Mouse (Mus musculus): ENCODE measurements around the gene Erp27. TPM values are rescaled to one million over a fixed set of nuclear protein-coding genes. Genes with fewer than 3 reads are reported as not detected.

Gene Erp27
- polyA plus RNA-seq, 1 experiment, result 1.9 TPM

GRCm38 (mm10) chr6:136940188-136940960 is 18.4 kb upstream of the Erp27 start:
- Histone ChIP-seq H3K4me1 (ENCODE audit: control insufficient read depth, insufficient read depth, low read length) (peaks cover 18% of the 10 kb centered on the region), H3K27ac (ENCODE audit: insufficient read depth, low read length) (peak overlapping the region; percentile 87), H3K4me3 (ENCODE audit: insufficient read depth, low read length) (peak overlapping the region; percentile 55)
- no peak for TF ChIP-seq CTCF (IDR thresholded peaks at IDR 0.05; ENCODE audit: borderline replicate concordance, insufficient read depth, low read length)
- TF ChIP-seq POLR2A (IDR thresholded peaks at IDR 0.05; ENCODE audit: low read depth, low read length), result no peak

- Histone ChIP-seq H3K4me3 (ENCODE audit: insufficient read depth, low read length) (peak overlapping the region; percentile 55), H3K27ac (ENCODE audit: insufficient read depth, low read length) (peak overlapping the region; percentile 87), H3K4me1 (ENCODE audit: control insufficient read depth, insufficient read depth, low read length) (peaks cover 18% of the 10 kb centered on the region)
- TF ChIP-seq CTCF (IDR thresholded peaks at IDR 0.05; ENCODE audit: borderline replicate concordance, insufficient read depth, low read length) (no peak), POLR2A (IDR thresholded peaks at IDR 0.05; ENCODE audit: low read depth, low read length) (no peak)
These were observed 17.6 kb upstream of the Erp27 start for GRCm38 (mm10) chr6:136939326-136940187.

- H3K27ac ChIP-seq (ENCODE audit: insufficient read depth, low read length), result peak overlapping the region; percentile 74
- TF ChIP-seq CTCF (IDR thresholded peaks at IDR 0.05; ENCODE audit: borderline replicate concordance, insufficient read depth, low read length) (no peak), POLR2A (IDR thresholded peaks at IDR 0.05; ENCODE audit: low read depth, low read length) (no peak)
- peaks cover 18% of the 10 kb centered on the region for H3K4me1 ChIP-seq (ENCODE audit: control insufficient read depth, insufficient read depth, low read length)
- no peak overlapping the region for H3K4me3 ChIP-seq (ENCODE audit: insufficient read depth, low read length)
These were observed 16.5 kb upstream of the Erp27 start for GRCm38 (mm10) chr6:136938331-136939126.

GRCm38 (mm10) chr6:136937117-136937516 is 15.1 kb upstream of the Erp27 start:
- no peak overlapping the region for H3K27ac ChIP-seq (ENCODE audit: insufficient read depth, low read length)
- TF ChIP-seq POLR2A (IDR thresholded peaks at IDR 0.05; ENCODE audit: low read depth, low read length) (no peak), CTCF (IDR thresholded peaks at IDR 0.05; ENCODE audit: borderline replicate concordance, insufficient read depth, low read length) (no peak)
- H3K4me1 ChIP-seq (ENCODE audit: control insufficient read depth, insufficient read depth, low read length), result peaks cover 16% of the 10 kb centered on the region
- H3K4me3 ChIP-seq (ENCODE audit: insufficient read depth, low read length), result no peak overlapping the region

GRCm38 (mm10) chr6:136936361-136936760 is 14.4 kb upstream of the Erp27 start:
- TF ChIP-seq CTCF (IDR thresholded peaks at IDR 0.05; ENCODE audit: borderline replicate concordance, insufficient read depth, low read length) (no peak), POLR2A (IDR thresholded peaks at IDR 0.05; ENCODE audit: low read depth, low read length) (no peak)
- no peak overlapping the region for H3K4me3 ChIP-seq (ENCODE audit: insufficient read depth, low read length)
- no peak overlapping the region for H3K27ac ChIP-seq (ENCODE audit: insufficient read depth, low read length)
- peaks cover 16% of the 10 kb centered on the region for H3K4me1 ChIP-seq (ENCODE audit: control insufficient read depth, insufficient read depth, low read length)

GRCm38 (mm10) chr6:136935233-136935632 is 13.3 kb upstream of the Erp27 start:
- Histone ChIP-seq H3K4me1 (ENCODE audit: control insufficient read depth, insufficient read depth, low read length) (peaks cover 11% of the 10 kb centered on the region), H3K4me3 (ENCODE audit: insufficient read depth, low read length) (no peak overlapping the region), H3K27ac (ENCODE audit: insufficient read depth, low read length) (no peak overlapping the region)
- no peak for TF ChIP-seq CTCF (IDR thresholded peaks at IDR 0.05; ENCODE audit: borderline replicate concordance, insufficient read depth, low read length)
- no peak for TF ChIP-seq POLR2A (IDR thresholded peaks at IDR 0.05; ENCODE audit: low read depth, low read length)

- TF ChIP-seq CTCF (IDR thresholded peaks at IDR 0.05; ENCODE audit: borderline replicate concordance, insufficient read depth, low read length) (no peak), POLR2A (IDR thresholded peaks at IDR 0.05; ENCODE audit: low read depth, low read length) (no peak)
- no peak overlapping the region for H3K4me3 ChIP-seq (ENCODE audit: insufficient read depth, low read length)
- H3K27ac ChIP-seq (ENCODE audit: insufficient read depth, low read length), result no peak overlapping the region
- H3K4me1 ChIP-seq (ENCODE audit: control insufficient read depth, insufficient read depth, low read length), result peaks cover 10% of the 10 kb centered on the region; the same call in 1 of the 2 replicates
These were observed 12.1 kb upstream of the Erp27 start for GRCm38 (mm10) chr6:136934068-136934467.

GRCm38 (mm10) chr6:136931246-136931645 is 9.3 kb upstream of the Erp27 start:
- no peaks in the 10 kb centered on the region for H3K4me1 ChIP-seq (ENCODE audit: control insufficient read depth, insufficient read depth, low read length)
- no peak overlapping the region for H3K4me3 ChIP-seq (ENCODE audit: insufficient read depth, low read length)
- H3K27ac ChIP-seq (ENCODE audit: insufficient read depth, low read length), result peak overlapping the region; percentile 29; the same call in 1 of the 2 replicates
- TF ChIP-seq CTCF (IDR thresholded peaks at IDR 0.05; ENCODE audit: borderline replicate concordance, insufficient read depth, low read length), result no peak
- TF ChIP-seq POLR2A (IDR thresholded peaks at IDR 0.05; ENCODE audit: low read depth, low read length), result no peak

GRCm38 (mm10) chr6:136930677-136931076 is 8.7 kb upstream of the Erp27 start:
- TF ChIP-seq CTCF (IDR thresholded peaks at IDR 0.05; ENCODE audit: borderline replicate concordance, insufficient read depth, low read length), result no peak
- TF ChIP-seq POLR2A (IDR thresholded peaks at IDR 0.05; ENCODE audit: low read depth, low read length), result no peak
- Histone ChIP-seq H3K27ac (ENCODE audit: insufficient read depth, low read length) (peak overlapping the region; percentile 29), H3K4me1 (ENCODE audit: control insufficient read depth, insufficient read depth, low read length) (no peaks in the 10 kb centered on the region), H3K4me3 (ENCODE audit: insufficient read depth, low read length) (no peak overlapping the region)

Data from embryonic fibroblast, embryonic 13.5 days (primary cell).